Mouse (Mus musculus) heart, postnatal 0 days (tissue): ENCODE results near the gene Mmp15.

Experiments used
- CTCF ChIP-seq: IDR thresholded peaks from 2 replicates; pipeline ENCODE4 v1.5.1; 2016; ENCODE audit warnings: antibody characterized with exemption, control low read depth, low read depth
- EP300 ChIP-seq: IDR thresholded peaks from 2 replicates; pipeline ENCODE4 v1.6.1; 2016; ENCODE audit warnings: antibody characterized with exemption, low read depth

DNA sequence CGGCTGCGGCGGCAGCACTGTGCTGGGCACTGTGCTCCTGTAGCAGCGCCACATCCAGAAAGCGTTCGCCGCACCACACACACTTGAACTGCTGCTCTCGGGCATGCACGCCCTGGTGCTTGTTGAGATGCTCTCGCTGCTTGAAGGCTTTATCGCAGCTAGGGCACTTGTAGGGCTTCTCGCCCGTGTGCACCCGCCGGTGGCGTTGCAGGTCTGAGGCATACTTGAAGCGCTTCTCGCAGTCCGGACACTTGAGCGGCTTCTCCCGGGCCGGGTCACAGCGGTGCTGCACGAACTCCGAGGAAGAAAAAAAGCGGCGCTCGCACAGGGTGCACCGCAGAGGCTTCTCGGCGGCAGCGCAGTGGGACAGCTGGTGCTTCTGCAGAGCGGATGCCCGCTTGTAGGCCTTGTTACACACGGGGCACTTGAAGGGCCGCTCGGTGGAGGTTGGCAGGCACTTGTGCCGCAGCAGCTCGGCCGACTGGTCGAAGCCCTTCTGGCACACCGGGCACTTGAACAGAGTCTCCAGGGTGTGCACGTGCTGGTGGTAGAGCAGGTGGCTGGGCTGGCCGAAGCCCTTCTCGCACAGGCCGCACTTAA lies 24.1 kb upstream of the Mmp15 start:
- no peak for TF ChIP-seq EP300
- TF ChIP-seq CTCF, result no peak
